ENCODE assay signal across 16 mouse cellular contexts in the genomic region with DNA sequence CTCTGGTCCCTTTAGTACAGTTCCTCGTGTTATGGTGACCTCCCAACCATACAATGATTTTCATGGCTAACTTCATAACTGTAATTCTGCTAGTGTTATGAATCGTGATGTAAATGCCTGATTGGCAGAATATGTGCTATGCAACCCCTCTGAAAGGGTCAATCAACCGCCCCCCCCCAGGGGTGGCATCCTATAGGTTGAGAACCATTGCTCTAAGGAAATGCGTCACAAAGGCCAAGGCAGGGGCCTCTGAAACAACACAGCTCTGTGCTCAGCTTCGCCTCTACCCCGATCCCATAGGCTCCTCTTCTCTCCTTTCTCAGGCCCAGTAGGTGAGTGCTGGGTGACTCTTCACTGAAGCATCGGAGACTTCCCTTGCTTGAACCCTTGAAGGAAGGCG. TPM values are rescaled to one million over a fixed set of nuclear protein-coding genes. Genes with fewer than 3 reads are reported as not detected.
DNase-seq lines count a peak whose midpoint lies in the region; ATAC-seq and TF ChIP-seq lines count a peak whose summit lies in the region.
"Had no signal": no experiment of that assay in that cellular context is flagged by ENCODE, and none has a peak within 500 bp of the region (broad histone marks: within the 10 kb centered on the region; RNA-seq: fewer than 3 reads in every experiment).

No protein-coding gene starts in this region.

- no peak for DNase-seq in gastrocnemius, adult 2 months
- no peak for DNase-seq in gastrocnemius, adult 8-10 months (ENCODE audit: low spot score in 2 of 2)
- no peak for DNase-seq in lung, postnatal 0 days (ENCODE audit: low spot score)
- no peak for DNase-seq in lung, postnatal 10 days
- no peak for DNase-seq in liver, embryonic 13.5 days
- DNase-seq in stomach, postnatal 0 days (ENCODE audit: low spot score) = no peak
- no peak for DNase-seq in c-Kit-positive CD71-positive TER-119-positive erythroid progenitor cells, embryonic 14.5 days (ENCODE audit: low spot score)
- DNase-seq: cerebellum, postnatal 36 days; kidney, adult 18-20 months had no signal

- no peak overlapping the region for H3K4me2 ChIP-seq in lung, postnatal 0 days (replicated peaks; ENCODE audit: low read depth, low read length)
- no peak overlapping the region for H3K4me2 ChIP-seq in liver, embryonic 13.5 days
- no peak overlapping the region for H3K4me2 ChIP-seq in stomach, postnatal 0 days (replicated peaks; ENCODE audit: low read depth)
- H3K4me2 ChIP-seq: lung, embryonic 14.5 days; midbrain, embryonic 13.5 days; neural tube, embryonic 12.5 days had no signal

- no peaks in the 10 kb centered on the region for H3K36me3 ChIP-seq in lung, postnatal 0 days (ENCODE audit: insufficient read depth, low read length)
- H3K36me3 ChIP-seq in liver, embryonic 13.5 days = no peaks in the 10 kb centered on the region
- no peaks in the 10 kb centered on the region for H3K36me3 ChIP-seq in stomach, postnatal 0 days (ENCODE audit: control insufficient read depth, insufficient read depth, low read length)
- H3K36me3 ChIP-seq: midbrain, embryonic 13.5 days; neural tube, embryonic 12.5 days had no signal

- no peak for TF ChIP-seq CTCF in gastrocnemius, adult 2 months (IDR thresholded peaks at IDR 0.05)
- TF ChIP-seq CTCF in lung, postnatal 0 days (IDR thresholded peaks at IDR 0.05) = no peak
- no peak for TF ChIP-seq CTCF in stomach, postnatal 0 days (IDR thresholded peaks at IDR 0.05; ENCODE audit: low read depth)

- H3K9ac ChIP-seq in lung, postnatal 0 days (replicated peaks; ENCODE audit: low read depth) = no peak overlapping the region
- no peak overlapping the region for H3K9ac ChIP-seq in liver, embryonic 13.5 days
- no peak overlapping the region for H3K9ac ChIP-seq in stomach, postnatal 0 days (ENCODE audit: low read length)
- H3K9ac ChIP-seq: lung, embryonic 14.5 days; midbrain, embryonic 13.5 days; neural tube, embryonic 12.5 days had no signal

- 0 out of 2 replicates have a peak, but pooled peaks cover 3% of the 10 kb centered on the region for H3K4me1 ChIP-seq in lung, postnatal 0 days (ENCODE audit: insufficient read depth, low read depth, low read length)
- H3K4me1 ChIP-seq in liver, embryonic 13.5 days (replicated peaks) = peaks cover 9% of the 10 kb centered on the region
- H3K4me1 ChIP-seq in stomach, postnatal 0 days (replicated peaks; ENCODE audit: control insufficient read depth, insufficient read depth) = peaks cover 9% of the 10 kb centered on the region
- H3K4me1 ChIP-seq: neural tube, embryonic 12.5 days had no signal

- H3K27ac ChIP-seq in gastrocnemius, adult 2 months = peak overlapping the region; percentile 73
- peak overlapping the region; percentile 28; the same call in 1 of the 2 replicates for H3K27ac ChIP-seq in lung, postnatal 0 days (ENCODE audit: low read length)
- 0 out of 2 replicates have a peak overlapping the region, but pooled peaks have one; percentile 34 for H3K27ac ChIP-seq in liver, embryonic 13.5 days
- H3K27ac ChIP-seq in stomach, postnatal 0 days (replicated peaks) = peak overlapping the region; percentile 61
- H3K27ac ChIP-seq: midbrain, embryonic 13.5 days; neural tube, embryonic 12.5 days had no signal

- TF ChIP-seq EP300 in lung, postnatal 0 days (IDR thresholded peaks at IDR 0.05) = no peak
- no peak for TF ChIP-seq EP300 in stomach, postnatal 0 days (optimal IDR thresholded peaks at IDR 0.05)

- H3K4me3 ChIP-seq in gastrocnemius, adult 2 months = peak overlapping the region; percentile 38
- H3K4me3 ChIP-seq in lung, postnatal 0 days (ENCODE audit: low read depth, low read length) = no peak overlapping the region
- H3K4me3 ChIP-seq in liver, embryonic 13.5 days (replicated peaks) = no peak overlapping the region
- no peak overlapping the region for H3K4me3 ChIP-seq in stomach, postnatal 0 days (ENCODE audit: low read depth, low read length)
- H3K4me3 ChIP-seq: midbrain, embryonic 13.5 days; neural tube, embryonic 12.5 days had no signal

- H3K9me3 ChIP-seq in lung, postnatal 0 days (ENCODE audit: low read length) = no peaks in the 10 kb centered on the region
- H3K9me3 ChIP-seq in liver, embryonic 13.5 days (replicated peaks) = no peaks in the 10 kb centered on the region
- H3K9me3 ChIP-seq in stomach, postnatal 0 days (ENCODE audit: control insufficient read depth, low read length) = no peaks in the 10 kb centered on the region
- H3K9me3 ChIP-seq: midbrain, embryonic 13.5 days; neural tube, embryonic 12.5 days had no signal

- H3K27me3 ChIP-seq in lung, postnatal 0 days (replicated peaks; ENCODE audit: insufficient read depth, low read length) = no peaks in the 10 kb centered on the region
- peaks cover 5% of the 10 kb centered on the region for H3K27me3 ChIP-seq in liver, embryonic 13.5 days
- H3K27me3 ChIP-seq in stomach, postnatal 0 days (ENCODE audit: control insufficient read depth, insufficient read depth, low read length) = no peaks in the 10 kb centered on the region
- H3K27me3 ChIP-seq: midbrain, embryonic 13.5 days had no signal

- intact Hi-C loops in gastrocnemius, adult 2 months (cut with DNase I) = no loop called here

- ATAC-seq in lung, postnatal 0 days = no peak
- ATAC-seq in liver, embryonic 13.5 days (ENCODE audit: low read depth) = no peak
- no peak for ATAC-seq in stomach, postnatal 0 days (ENCODE audit: low FRiP score, low TSS enrichment)
- ATAC-seq in erythroblast, adult 5-6 weeks (replicated peaks; ENCODE audit: low FRiP score, poor library complexity, severe bottlenecking) = no peak
- ATAC-seq: midbrain, embryonic 13.5 days had no signal

- 82% methylated on average over 8 of the region's 8 CpGs for WGBS in lung, postnatal 0 days
- 67% methylated on average over 8 of the region's 8 CpGs for WGBS in liver, embryonic 13.5 days (ENCODE audit: insufficient replicate concordance)
- whole genome bisulfite sequencing in stomach, postnatal 0 days = 83% methylated on average over 8 of the region's 8 CpGs

RNA-seq across cellular contexts. Expression of gene Emc8, which starts 17.2 kb away (rescaled TPM):
- total RNA-seq in gastrocnemius, adult 2 months (2021) = 10 to 100 TPM; 22.2 to 25.6 TPM
- total RNA-seq in gastrocnemius, adult 8-10 months (2022) = 10 to 100 TPM; 18.7 to 29.5 (median 25.8) TPM
- polyA plus RNA-seq in lung, postnatal 0 days (2015; fragmentation: Nextera tagmentation; extraction: Ambion mirVana) = 131 and 137 TPM in 2 replicates
- 156 and 163 TPM in 2 replicates for polyA plus RNA-seq in liver, embryonic 13.5 days (2015; fragmentation: Nextera tagmentation; extraction: Ambion mirVana)
- polyA plus RNA-seq in stomach, postnatal 0 days (2015; fragmentation: Nextera tagmentation; extraction: Ambion mirVana) = 149 and 162 TPM in 2 replicates
- 10.9 and 16.7 TPM in 2 replicates for total RNA-seq in erythroblast, adult 5-6 weeks (2015; ENCODE audit: low replicate concordance)
- total RNA-seq in erythroblast, adult 5-6 weeks (2017; ENCODE audit: low replicate concordance) = 1.8 and 33.7 TPM in 2 replicates

RNA-seq across cellular contexts. Expression of gene Cox4i1, which starts 17.6 kb away (rescaled TPM):
- 1,000 to 10,000 TPM; 1,376 to 1,812 TPM for total RNA-seq in gastrocnemius, adult 2 months (2021)
- 1,000 to 10,000 TPM; 1,398 to 1,509 (median 1,471) TPM for total RNA-seq in gastrocnemius, adult 8-10 months (2022)
- polyA plus RNA-seq in lung, postnatal 0 days (2015; fragmentation: Nextera tagmentation; extraction: Ambion mirVana) = 1,092 and 1,166 TPM in 2 replicates
- 800 and 812 TPM in 2 replicates for polyA plus RNA-seq in liver, embryonic 13.5 days (2015; fragmentation: Nextera tagmentation; extraction: Ambion mirVana)
- 1,419 and 1,437 TPM in 2 replicates for polyA plus RNA-seq in stomach, postnatal 0 days (2015; fragmentation: Nextera tagmentation; extraction: Ambion mirVana)
- 237 and 289 TPM in 2 replicates for total RNA-seq in erythroblast, adult 5-6 weeks (2015; ENCODE audit: low replicate concordance)
- total RNA-seq in erythroblast, adult 5-6 weeks (2017; ENCODE audit: low replicate concordance) = 101 and 131 TPM in 2 replicates

RNA-seq across cellular contexts. Expression of gene Gm27021, which starts 17.7 kb away (rescaled TPM):
- not detected for total RNA-seq in gastrocnemius, adult 2 months (2021)
- total RNA-seq in gastrocnemius, adult 8-10 months (2022) = not detected
- 1.00 and 1.3 TPM in 2 replicates for polyA plus RNA-seq in lung, postnatal 0 days (2015; fragmentation: Nextera tagmentation; extraction: Ambion mirVana)
- 0.38 and 1.3 TPM in 2 replicates for polyA plus RNA-seq in liver, embryonic 13.5 days (2015; fragmentation: Nextera tagmentation; extraction: Ambion mirVana)
- 2.1 and 4.7 TPM in 2 replicates for polyA plus RNA-seq in stomach, postnatal 0 days (2015; fragmentation: Nextera tagmentation; extraction: Ambion mirVana)
- total RNA-seq in erythroblast, adult 5-6 weeks (2015; ENCODE audit: low replicate concordance) = not detected in 2 replicates
- total RNA-seq in erythroblast, adult 5-6 weeks (2017; ENCODE audit: low replicate concordance) = not detected in 2 replicates
- total RNA-seq: adrenal gland, adult 2 months; gastrocnemius, postnatal 4 days; heart, postnatal 25 days had no signal

RNA-seq across cellular contexts. Expression of gene 1190005I06Rik, which starts 38.2 kb away (rescaled TPM):
- total RNA-seq in gastrocnemius, adult 2 months (2021) = 1 to 10 TPM in 1 of 2 experiments, under 1 TPM in 1; 0.77 to 1.0 TPM
- total RNA-seq in gastrocnemius, adult 8-10 months (2022) = 1 to 10 TPM in 2 of 4 experiments, under 1 TPM in 1, not detected in 1; 0.89 to 1.1 (median 1.1) TPM
- polyA plus RNA-seq in lung, postnatal 0 days (2015; fragmentation: Nextera tagmentation; extraction: Ambion mirVana) = 2.0 and 2.1 TPM in 2 replicates
- 0.89 and 1.2 TPM in 2 replicates for polyA plus RNA-seq in liver, embryonic 13.5 days (2015; fragmentation: Nextera tagmentation; extraction: Ambion mirVana)
- 12.2 and 14.0 TPM in 2 replicates for polyA plus RNA-seq in stomach, postnatal 0 days (2015; fragmentation: Nextera tagmentation; extraction: Ambion mirVana)
- total RNA-seq in erythroblast, adult 5-6 weeks (2015; ENCODE audit: low replicate concordance) = 2.3 TPM in 1 of 2 replicates, not detected in the other
- 5.0 TPM in 1 of 2 replicates, not detected in the other for total RNA-seq in erythroblast, adult 5-6 weeks (2017; ENCODE audit: low replicate concordance)

RNA-seq across cellular contexts. Expression of gene Irf8, which starts 50.6 kb away (rescaled TPM):
- 10 to 100 TPM in 1 of 2 experiments, 1 to 10 TPM in 1; 4.8 to 11.2 TPM for total RNA-seq in gastrocnemius, adult 2 months (2021)
- 10 to 100 TPM in 2 of 4 experiments, 1 to 10 TPM in 2; 8.9 to 12.0 (median 10.7) TPM for total RNA-seq in gastrocnemius, adult 8-10 months (2022)
- polyA plus RNA-seq in lung, postnatal 0 days (2015; fragmentation: Nextera tagmentation; extraction: Ambion mirVana) = 36.0 and 36.4 TPM in 2 replicates
- 11.6 and 12.1 TPM in 2 replicates for polyA plus RNA-seq in liver, embryonic 13.5 days (2015; fragmentation: Nextera tagmentation; extraction: Ambion mirVana)
- polyA plus RNA-seq in stomach, postnatal 0 days (2015; fragmentation: Nextera tagmentation; extraction: Ambion mirVana) = 18.7 and 18.9 TPM in 2 replicates
- 14.6 and 17.5 TPM in 2 replicates for total RNA-seq in erythroblast, adult 5-6 weeks (2015; ENCODE audit: low replicate concordance)
- 21.6 and 24.6 TPM in 2 replicates for total RNA-seq in erythroblast, adult 5-6 weeks (2017; ENCODE audit: low replicate concordance)

Comparison
In these comparisons a context has a peak if more than half of its experiments do, and no peak if none do; other contexts are left out.
1. RNA of gene Cox4i1, which starts 17.6 kb away (total RNA-seq): 1,376 to 1,812 TPM in gastrocnemius, adult 2 months and 1,398 to 1,509 TPM in gastrocnemius, adult 8-10 months; 101 to 289 TPM in erythroblast, adult 5-6 weeks; every median in the first group is over 4 times any median in the second.
2. Peak in every context shown above with its lines, with median percentiles within 50 percentile points of each other: H3K27ac ChIP-seq.